Mouse (Mus musculus) heart, adult 8-10 months (tissue): ENCODE measurements around the gene Lyrm2. TPM values are rescaled to one million over a fixed set of nuclear protein-coding genes. Genes with fewer than 3 reads are reported as not detected.

ENCODE experiments used
- DNase-seq: peaks from one replicate; pipeline ENCODE4 v3.0.0; 2022; ENCODE audit warnings: low spot score
- total RNA-seq, 4 experiments: library from RNA; stranded (reverse); gene quantifications; 2 replicates each; pipeline ENCODE4 v1.2.4; 2022

Lyrm2 gene
- 10 to 100 TPM; 31.0 to 48.6 (median 41.3) TPM for total RNA-seq

- peak; percentile 76 for DNase-seq
Observed at GRCm38 (mm10) chr4:32799966-32800576, at the start of gene Lyrm2. Gene Lyrm2, plus strand, starts transcription at chr4:32800253.

DNA sequence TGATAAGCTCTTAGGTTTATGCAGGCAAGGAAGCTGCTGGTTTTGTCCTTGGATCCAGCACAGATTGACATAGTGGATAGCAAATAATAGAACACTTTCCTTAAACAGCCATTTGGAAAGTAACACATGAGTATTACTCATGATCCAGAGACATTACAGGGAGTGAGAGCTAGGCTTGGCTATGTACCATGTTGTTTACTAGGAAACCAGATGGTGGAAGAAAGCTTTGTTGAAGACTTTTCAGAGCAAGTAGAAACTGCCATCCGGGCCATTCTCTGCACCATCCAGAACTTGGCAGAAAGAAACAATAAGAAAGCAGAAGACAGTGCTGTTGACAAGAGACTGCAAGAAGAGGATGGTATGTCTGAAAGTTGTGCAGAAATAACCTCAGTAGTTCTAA is 49.3 kb upstream of the Lyrm2 start:
- no peak for DNase-seq

DNA sequence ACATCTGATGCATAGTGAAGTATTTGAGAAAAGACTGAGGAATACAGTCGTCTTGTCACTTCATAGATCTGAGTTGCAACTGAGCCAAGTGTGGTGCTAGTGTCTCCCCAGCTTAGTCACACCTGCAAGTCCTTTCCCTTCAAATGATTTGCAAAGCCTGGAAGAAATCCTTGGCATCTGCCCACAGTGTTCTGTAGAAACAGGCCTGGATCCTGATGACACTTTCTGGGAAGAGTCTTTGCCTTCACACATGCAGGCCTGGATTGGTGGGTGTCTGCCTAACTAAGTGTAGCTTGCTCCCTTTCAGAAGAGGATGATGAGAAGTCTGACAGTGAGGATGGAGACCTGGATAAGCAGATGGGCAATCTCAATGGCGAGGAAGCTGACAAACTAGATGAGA is 42.6 kb upstream of the Lyrm2 start:
- no peak for DNase-seq

- no peak for DNase-seq
Observed at GRCm38 (mm10) chr4:32767471-32767870, 32.6 kb upstream of the Lyrm2 start.

DNA sequence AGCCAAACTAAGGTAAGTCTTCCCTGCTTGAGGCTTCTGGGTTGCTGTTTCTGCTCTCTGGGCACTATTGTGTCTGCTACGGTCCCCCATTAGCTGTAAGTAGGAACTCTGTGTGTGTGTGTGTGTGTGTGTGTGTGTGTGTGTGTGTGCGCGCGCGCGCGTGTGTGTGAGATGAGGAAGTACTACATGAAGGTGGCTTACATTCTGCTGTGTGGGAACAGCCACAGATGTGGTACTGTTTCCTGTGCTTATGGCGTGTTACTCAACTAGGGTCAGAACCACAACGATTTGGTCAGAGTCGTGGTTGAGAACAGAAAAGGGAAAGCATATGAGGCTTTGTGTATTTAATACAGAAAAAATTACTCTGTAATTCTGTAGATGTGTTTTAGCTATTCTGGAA is 32.0 kb upstream of the Lyrm2 start:
- no peak for DNase-seq

GRCm38 (mm10) chr4:32770284-32770810 is 29.7 kb upstream of the Lyrm2 start:
- DNase-seq = no peak

DNA sequence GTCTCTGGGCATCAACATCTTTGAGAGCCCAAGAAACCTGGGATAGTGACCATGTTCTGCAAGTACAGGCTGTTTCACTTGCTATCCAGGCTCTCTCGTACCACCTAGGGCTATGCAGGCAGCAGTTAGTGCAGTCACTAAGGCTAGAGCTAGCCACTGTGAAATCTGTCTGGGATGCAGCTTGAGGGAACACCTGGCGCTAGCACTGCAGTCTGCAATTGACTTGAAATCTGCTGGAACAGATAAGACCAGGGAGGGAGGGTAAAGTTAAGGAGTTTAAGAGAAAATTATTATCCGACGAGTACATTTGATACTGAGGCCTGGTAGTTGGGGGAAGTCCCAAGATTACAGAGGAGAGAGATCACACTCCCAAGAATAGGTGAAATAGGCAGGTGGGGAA is 20.1 kb upstream of the Lyrm2 start:
- DNase-seq = no peak

- no peak for DNase-seq
Observed at GRCm38 (mm10) chr4:32787110-32787509, 12.9 kb upstream of the Lyrm2 start.

DNA sequence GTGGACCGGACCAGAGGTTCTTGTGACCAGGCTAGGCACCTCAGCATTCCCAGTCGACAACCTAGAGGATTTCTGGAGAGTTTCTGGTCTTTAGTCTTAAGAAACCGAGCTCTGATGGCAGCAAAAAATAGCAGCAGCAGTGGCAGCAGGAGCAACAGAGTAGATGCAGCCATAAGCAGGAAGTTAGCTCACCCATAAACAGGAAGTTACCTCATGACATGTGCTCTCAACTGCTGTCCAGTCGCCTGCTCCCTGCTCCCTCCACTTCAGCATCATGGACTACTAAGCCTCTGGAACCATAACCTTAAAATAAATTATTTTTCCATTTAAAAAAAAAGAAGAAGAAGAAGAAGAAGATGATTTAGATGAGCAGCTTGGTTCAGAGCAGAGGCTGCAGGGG is 11.0 kb upstream of the Lyrm2 start:
- no peak for DNase-seq

DNA sequence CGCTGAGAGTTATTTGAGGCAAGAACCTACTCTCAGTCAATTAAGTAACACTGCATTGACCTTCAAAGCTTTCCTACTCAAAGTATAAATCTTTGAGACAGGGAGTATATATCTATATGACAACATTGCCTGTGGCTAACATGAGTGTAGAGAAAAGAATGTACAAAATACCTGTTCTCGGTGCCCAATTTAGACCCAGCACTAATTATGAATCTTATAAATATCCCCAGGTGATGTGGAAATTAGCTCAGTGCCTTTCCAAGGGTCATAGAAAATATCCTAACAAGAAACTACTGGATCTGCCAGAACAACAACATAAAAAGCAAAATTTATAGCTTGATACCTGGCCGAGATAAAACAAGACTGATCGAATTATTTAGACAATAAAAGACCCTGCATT is 1.1 kb upstream of the Lyrm2 start:
- DNase-seq = no peak

DNA sequence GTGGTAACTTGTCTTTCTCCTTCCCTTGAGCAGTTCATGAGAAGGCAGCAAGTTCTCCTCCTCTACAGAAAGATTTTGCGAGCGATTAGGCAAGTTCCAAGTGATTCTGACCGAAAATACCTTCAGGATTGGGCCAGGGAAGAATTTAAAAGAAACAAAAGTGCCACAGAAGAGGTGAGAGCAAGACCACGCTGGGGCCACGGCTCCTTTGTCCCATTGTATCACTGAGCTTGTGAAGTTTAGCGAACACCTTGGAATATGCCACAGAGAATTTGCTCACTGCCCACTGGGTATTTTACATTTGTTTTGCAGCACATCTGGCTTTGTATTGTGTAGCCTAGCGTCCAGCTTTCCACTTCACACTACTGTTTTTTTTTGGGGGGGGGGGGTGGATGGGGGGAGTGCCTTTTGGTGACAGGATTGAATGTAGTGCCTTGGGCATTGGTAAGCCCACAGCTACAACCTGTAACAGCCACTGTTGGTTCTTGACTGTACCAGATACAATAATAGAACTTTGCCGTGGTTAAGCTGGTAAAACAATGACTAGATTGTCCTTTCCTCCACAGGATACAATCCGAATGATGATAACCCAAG is 621 bp downstream of the Lyrm2 start:
- no peak for DNase-seq

GRCm38 (mm10) chr4:32817478-32817877 is 17.4 kb downstream of the Lyrm2 start:
- DNase-seq = no peak

DNA sequence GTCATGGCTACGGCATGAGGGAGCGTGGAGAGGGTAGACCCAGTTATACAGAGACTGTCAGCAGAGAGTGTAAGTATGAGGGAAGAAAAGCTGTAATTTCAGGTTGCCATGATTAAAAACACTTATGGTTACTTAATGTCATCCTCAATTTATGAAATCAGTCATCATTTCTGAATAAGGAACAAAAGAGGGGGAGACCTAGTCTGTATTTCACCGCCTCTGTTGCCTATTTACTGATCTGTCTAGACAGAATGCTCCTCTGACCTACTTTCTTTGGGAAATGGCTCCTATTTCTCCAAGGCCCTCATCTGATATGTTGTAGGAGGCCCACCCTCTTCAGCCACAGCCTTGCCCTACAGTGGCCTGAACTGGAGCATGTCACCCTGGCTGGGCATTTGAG is 20.6 kb downstream of the Lyrm2 start:
- no peak for DNase-seq

DNA sequence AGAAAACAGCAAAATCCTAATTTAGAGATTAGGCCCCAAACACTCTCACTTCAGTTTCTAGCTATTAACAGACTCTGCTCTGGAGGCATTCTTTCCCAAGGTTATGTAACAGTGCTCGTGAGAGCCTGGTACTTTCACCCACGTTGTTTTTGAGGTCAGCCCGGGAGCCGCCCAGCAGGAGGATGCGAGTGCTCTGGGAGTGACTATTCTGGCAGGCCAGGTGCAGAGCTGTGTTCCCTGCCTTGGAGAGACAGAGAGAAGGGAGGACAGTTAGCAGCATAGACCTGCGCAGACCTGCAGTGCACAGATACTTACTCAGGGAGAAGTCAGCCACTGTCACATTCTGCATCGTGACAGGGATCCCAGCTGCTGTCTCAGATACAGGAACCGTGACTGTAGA is 24.2 kb downstream of the Lyrm2 start:
- no peak for DNase-seq

- peak; percentile 27 for DNase-seq
Observed at GRCm38 (mm10) chr4:32826925-32827324, 26.9 kb downstream of the Lyrm2 start.

GRCm38 (mm10) chr4:32828385-32829077 is 28.5 kb downstream of the Lyrm2 start:
- DNase-seq = no peak

GRCm38 (mm10) chr4:32829316-32829715 is 29.3 kb downstream of the Lyrm2 start:
- no peak for DNase-seq

GRCm38 (mm10) chr4:32833494-32834282 is 33.6 kb downstream of the Lyrm2 start:
- DNase-seq = no peak

GRCm38 (mm10) chr4:32834541-32834940 is 34.5 kb downstream of the Lyrm2 start:
- DNase-seq = no peak

DNA sequence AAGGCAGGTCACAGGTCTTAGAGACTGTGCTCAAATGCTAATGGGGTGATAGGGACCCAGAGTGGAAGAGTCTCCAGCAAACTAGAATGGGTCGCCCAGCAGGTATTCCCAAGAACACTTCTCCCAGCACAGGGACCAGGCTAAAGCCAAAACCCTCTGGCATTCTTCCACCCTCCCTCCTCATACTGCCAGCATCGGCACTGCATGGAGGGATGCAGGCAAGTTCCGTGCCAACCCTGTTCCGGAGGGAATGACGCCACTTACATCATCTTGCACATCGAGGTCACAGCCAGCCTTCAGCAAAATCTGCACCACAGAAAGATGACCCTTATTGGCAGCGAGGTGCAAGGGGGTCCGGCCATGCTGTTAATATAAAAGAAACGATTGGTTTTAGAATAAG is 36.0 kb downstream of the Lyrm2 start:
- no peak for DNase-seq

GRCm38 (mm10) chr4:32838401-32838800 is 38.3 kb downstream of the Lyrm2 start:
- no peak for DNase-seq
